Mouse (Mus musculus) stomach, postnatal 0 days (tissue): ENCODE results near the gene Hsdl2. TPM values are rescaled to one million over a fixed set of nuclear protein-coding genes. Genes with fewer than 3 reads are reported as not detected.

Source experiments
- ATAC-seq: fragments of 200-750 bp; cut with Nextera tagmentation; 2 replicates; pipeline ENCODE4 v1.8.0; 2017; ENCODE audit not compliant: low FRiP score, low TSS enrichment
- DNase-seq: peaks from one replicate; pipeline ENCODE4 v3.0.0-alpha.2; 2016; ENCODE audit warnings: low spot score
- H3K27ac ChIP-seq: fragments of 300-500 bp; sonication (generic); replicated peaks from 2 replicates; pipeline ENCODE4 v1.5.1; 2014; ENCODE audit warnings: mild to moderate bottlenecking, control low read depth
- H3K27me3 ChIP-seq: fragments of 300-500 bp; sonication (generic); 2 replicates; pipeline ENCODE4 v1.6.1; 2014; ENCODE audit warnings: low read length; ENCODE audit not compliant: control insufficient read depth, insufficient read depth
- H3K36me3 ChIP-seq: fragments of 300-500 bp; sonication (generic); 2 replicates; pipeline ENCODE4 v1.6.1; 2014; ENCODE audit warnings: low read length, mixed read lengths; ENCODE audit not compliant: control insufficient read depth, insufficient read depth
- H3K4me1 ChIP-seq: fragments of 300-500 bp; sonication (generic); replicated peaks from 2 replicates; pipeline ENCODE4 v1.6.1; 2014; ENCODE audit warnings: antibody characterized with exemption; ENCODE audit not compliant: control insufficient read depth, insufficient read depth
- H3K4me2 ChIP-seq: fragments of 300-500 bp; sonication (generic); replicated peaks from 2 replicates; pipeline ENCODE4 v1.6.1; 2014; ENCODE audit warnings: low read depth, mild to moderate bottlenecking, control low read depth, moderate library complexity
- H3K4me3 ChIP-seq: fragments of 300-500 bp; sonication (generic); 2 replicates; pipeline ENCODE4 v1.5.1; 2014; ENCODE audit warnings: low read depth, low read length, control low read depth
- H3K9ac ChIP-seq: fragments of 300-500 bp; sonication (generic); 2 replicates; pipeline ENCODE4 v1.6.1; 2014; ENCODE audit warnings: mild to moderate bottlenecking, low read length, control low read depth, mixed read lengths
- H3K9me3 ChIP-seq: fragments of 300-500 bp; sonication (generic); 2 replicates; pipeline ENCODE4 v1.6.1; 2016; ENCODE audit warnings: low read length; ENCODE audit not compliant: control insufficient read depth
- CTCF ChIP-seq: IDR thresholded peaks from 2 replicates; pipeline ENCODE4 v1.5.1; 2016; ENCODE audit warnings: antibody characterized with exemption, low read depth, mild to moderate bottlenecking, moderate library complexity
- EP300 ChIP-seq: optimal IDR thresholded peaks from 2 replicates; pipeline ENCODE3; 2016; ENCODE audit warnings: antibody characterized with exemption
- WGBS: fragments of 180-500 bp; shearing (Covaris S2); extraction: QIAGEN DNeasy Blood & Tissue Kit; methylation state at CpG from one replicate; pipeline ENCODE4 v1.1.7; 2014; 5-methylcytosine and 5-hydroxymethylcytosine counted together
- polyA plus RNA-seq: library from polyadenylated mRNA; unstranded; fragments of >200 nt; fragmentation: Nextera tagmentation; extraction: Ambion mirVana; gene quantifications from 2 replicates; pipeline ENCODE4 v1.2.1, GENCODE M21; 2015

Gene Hsdl2
- polyA plus RNA-seq, 1 experiment from 2014 or later: 49.4 TPM

- no peaks in the 10 kb centered on the region for H3K9me3 ChIP-seq
- TF ChIP-seq EP300 (no peak), CTCF (no peak)
- no peak overlapping the region for H3K27ac ChIP-seq
- H3K4me2 ChIP-seq: no peak overlapping the region
- H3K27me3 ChIP-seq: no peaks in the 10 kb centered on the region
- no peak for DNase-seq
- H3K4me1 ChIP-seq: no peaks in the 10 kb centered on the region
- H3K9ac ChIP-seq: no peak overlapping the region
- WGBS: 98% methylated on average over 3 of the region's 3 CpGs
- no peak for ATAC-seq
- H3K4me3 ChIP-seq: no peak overlapping the region
- no peaks in the 10 kb centered on the region for H3K36me3 ChIP-seq
These were observed 24.1 kb downstream of the Hsdl2 start for GRCm38 (mm10) chr4:59605501-59605900.

- H3K36me3 ChIP-seq: no peaks in the 10 kb centered on the region
- H3K4me3 ChIP-seq: no peak overlapping the region
- H3K27ac ChIP-seq: no peak overlapping the region
- no peaks in the 10 kb centered on the region for H3K27me3 ChIP-seq
- TF ChIP-seq EP300 (no peak), CTCF (no peak)
- H3K9me3 ChIP-seq: no peaks in the 10 kb centered on the region
- no peak for ATAC-seq
- H3K4me1 ChIP-seq: no peaks in the 10 kb centered on the region
- WGBS: 53% methylated on average over 3 of the region's 3 CpGs
- H3K4me2 ChIP-seq: no peak overlapping the region
- no peak overlapping the region for H3K9ac ChIP-seq
- no peak for DNase-seq
These were observed 29.0 kb downstream of the Hsdl2 start for GRCm38 (mm10) chr4:59610411-59610810.

GRCm38 (mm10) chr4:59614986-59615385 lies 33.6 kb downstream of the Hsdl2 start:
- 5% methylated on average over 1 of the region's 1 CpGs for WGBS
- H3K27me3 ChIP-seq: no peaks in the 10 kb centered on the region
- no peaks in the 10 kb centered on the region for H3K36me3 ChIP-seq
- no peaks in the 10 kb centered on the region for H3K9me3 ChIP-seq
- H3K4me2 ChIP-seq: no peak overlapping the region
- no peak overlapping the region for H3K9ac ChIP-seq
- H3K4me1 ChIP-seq: no peaks in the 10 kb centered on the region
- TF ChIP-seq CTCF (peak; percentile 71), EP300 (no peak)
- H3K27ac ChIP-seq: no peak overlapping the region
- no peak overlapping the region for H3K4me3 ChIP-seq
- DNase-seq: no peak
- 0 out of 2 replicates have a peak, but pooled peaks have one; percentile 24 for ATAC-seq

- Histone ChIP-seq H3K9me3 (no peaks in the 10 kb centered on the region), H3K4me3 (no peak overlapping the region), H3K27ac (no peak overlapping the region), H3K4me2 (no peak overlapping the region), H3K36me3 (no peaks in the 10 kb centered on the region), H3K27me3 (no peaks in the 10 kb centered on the region), H3K4me1 (no peaks in the 10 kb centered on the region), H3K9ac (no peak overlapping the region)
- no peak for ATAC-seq
- TF ChIP-seq EP300 (no peak), CTCF (no peak)
- no peak for DNase-seq
- 89% methylated on average over 5 of the region's 5 CpGs for WGBS
These were observed 38.4 kb downstream of the Hsdl2 start for GRCm38 (mm10) chr4:59619611-59620245.

GRCm38 (mm10) chr4:59625676-59625997 lies 44.3 kb downstream of the Hsdl2 start:
- ATAC-seq (peak; percentile 65; the same call in 1 of the 2 replicates), DNase-seq (no peak)
- 1% methylated on average over 18 of the region's 18 CpGs for WGBS
- Histone ChIP-seq H3K4me3 (peak overlapping the region; percentile 98), H3K4me2 (peak overlapping the region; percentile 90), H3K27ac (peak overlapping the region; percentile 78), H3K36me3 (no peaks in the 10 kb centered on the region), H3K4me1 (no peaks in the 10 kb centered on the region), H3K27me3 (no peaks in the 10 kb centered on the region), H3K9ac (peak overlapping the region; percentile 80), H3K9me3 (no peaks in the 10 kb centered on the region)
- TF ChIP-seq CTCF (no peak), EP300 (no peak)

- peak within 1 kb of the TSS; percentile 90 for H3K4me2 ChIP-seq
- TF ChIP-seq CTCF (peak; percentile 29; the same call in 1 of the 2 replicates), EP300 (no peak)
- H3K27me3 ChIP-seq: no peaks in the 10 kb centered on the region
- ATAC-seq: peak; percentile 94
- DNase-seq: peak; percentile 90
- H3K4me3 ChIP-seq: peak within 1 kb of the TSS; percentile 98
- no peaks in the 10 kb centered on the region for H3K4me1 ChIP-seq
- no peaks in the 10 kb centered on the region for H3K36me3 ChIP-seq
- peak within 1 kb of the TSS; percentile 78 for H3K27ac ChIP-seq
- peak within 1 kb of the TSS; percentile 80 for H3K9ac ChIP-seq
- WGBS: under 1% methylated on average over 64 of the region's 120 CpGs
- no peaks in the 10 kb centered on the region for H3K9me3 ChIP-seq
These were observed 44.9 kb downstream of the Hsdl2 start, which contains the start of gene E130308A19Rik for GRCm38 (mm10) chr4:59625998-59626910. E130308A19Rik (plus strand) TSS chr4:59626211.
